Mouse (Mus musculus): Measurements from ENCODE around the gene Rffl. TPM values are rescaled to one million over a fixed set of nuclear protein-coding genes. Genes with fewer than 3 reads are reported as not detected.
"Not testable (repeated sequence)": the region's sequence is repeated elsewhere in the genome, so short reads cannot be mapped to it uniquely, and the experiment has no call there.

Gene Rffl
- total RNA-seq, 2 experiments from 2014 or later = 6.3 to 7.4 TPM

- DNase-seq (ENCODE audit: low spot score) = no peak
These were observed 24.1 kb downstream of the Rffl start for GRCm38 (mm10) chr11:82846938-82847337.

GRCm38 (mm10) chr11:82846079-82846436 is 25.0 kb downstream of the Rffl start:
- DNase-seq (ENCODE audit: low spot score) = no peak

- peak; percentile 78 for DNase-seq (ENCODE audit: low spot score)
These were observed 25.5 kb downstream of the Rffl start for GRCm38 (mm10) chr11:82845415-82846078.

GRCm38 (mm10) chr11:82844771-82845414 is 26.1 kb downstream of the Rffl start:
- peak; percentile 21 for DNase-seq (ENCODE audit: low spot score)

GRCm38 (mm10) chr11:82838511-82838910 is 32.5 kb downstream of the Rffl start:
- DNase-seq (ENCODE audit: low spot score) = no peak

GRCm38 (mm10) chr11:82837848-82838247 is 33.2 kb downstream of the Rffl start:
- DNase-seq (ENCODE audit: low spot score) = no peak

- no peak for DNase-seq (ENCODE audit: low spot score)
These were observed 33.8 kb downstream of the Rffl start for GRCm38 (mm10) chr11:82837192-82837591.

- DNase-seq (ENCODE audit: low spot score) = no peak
These were observed 35.2 kb downstream of the Rffl start for GRCm38 (mm10) chr11:82835616-82836432.

- not testable (repeated sequence) for DNase-seq (ENCODE audit: low spot score)
These were observed 36.7 kb downstream of the Rffl start for GRCm38 (mm10) chr11:82834359-82834758.

- DNase-seq (ENCODE audit: low spot score) = no peak
These were observed 37.1 kb downstream of the Rffl start for GRCm38 (mm10) chr11:82833929-82834328.

GRCm38 (mm10) chr11:82832402-82832801 is 38.6 kb downstream of the Rffl start:
- not testable (repeated sequence) for DNase-seq (ENCODE audit: low spot score)

- DNase-seq (ENCODE audit: low spot score) = no peak
These were observed 39.8 kb downstream of the Rffl start for GRCm38 (mm10) chr11:82831008-82831893.

GRCm38 (mm10) chr11:82826818-82827217 is 44.2 kb downstream of the Rffl start:
- no peak for DNase-seq (ENCODE audit: low spot score)

- no peak for DNase-seq (ENCODE audit: low spot score)
These were observed 50.1 kb downstream of the Rffl start for GRCm38 (mm10) chr11:82820788-82821456.

- peak; percentile 73 for DNase-seq (ENCODE audit: low spot score)
These were observed 51.7 kb downstream of the Rffl start for GRCm38 (mm10) chr11:82819350-82819749.

- no peak for DNase-seq (ENCODE audit: low spot score)
These were observed 62.5 kb downstream of the Rffl start for GRCm38 (mm10) chr11:82808485-82808884.

GRCm38 (mm10) chr11:82807370-82807769 is 63.6 kb downstream of the Rffl start:
- DNase-seq (ENCODE audit: low spot score) = no peak

GRCm38 (mm10) chr11:82806656-82807055 is 64.4 kb downstream of the Rffl start:
- no peak for DNase-seq (ENCODE audit: low spot score)

- no peak for DNase-seq (ENCODE audit: low spot score)
These were observed 87.6 kb downstream of the Rffl start for GRCm38 (mm10) chr11:82783453-82783852.

GRCm38 (mm10) chr11:82782197-82782596 is 88.8 kb downstream of the Rffl start:
- no peak for DNase-seq (ENCODE audit: low spot score)
